ENCODE assay signal across 12 mouse cellular contexts in genomic region chr19:3890181-3890580, GRCm38 (mm10). TPM values are rescaled to one million over a fixed set of nuclear protein-coding genes. Genes with fewer than 3 reads are reported as not detected.
DNase-seq lines count a peak whose midpoint lies in the region; ATAC-seq lines count a peak whose summit lies in the region.
"Had no signal": no experiment of that assay in that cellular context is flagged by ENCODE, and none has a peak within 500 bp of the region (broad histone marks: within the 10 kb centered on the region; RNA-seq: fewer than 3 reads in every experiment).

No protein-coding gene starts in this region.

- peak; percentile 24 for DNase-seq in embryo, embryonic 10 days (ENCODE audit: low spot score)
- no peak for DNase-seq in embryo, embryonic 9.5 days (ENCODE audit: extremely low spot score)
- DNase-seq in kidney, postnatal 4 days = peak; percentile 50 to 61
- peak; percentile 41 for DNase-seq in thymus, postnatal 14 days
- no peak for DNase-seq in thymus, postnatal 25 days
- peak; percentile 72 for DNase-seq in thymus, postnatal 4 days
- no peak for DNase-seq in adrenal gland, postnatal 14 days
- DNase-seq: heart, postnatal 4 days; liver, embryonic 13.5 days; right cerebral cortex, adult 18-20 months had no signal

- H3K27me3 ChIP-seq in kidney, embryonic 15.5 days = no peaks in the 10 kb centered on the region
- H3K27me3 ChIP-seq: embryonic facial prominence, embryonic 12.5 days; liver, embryonic 13.5 days had no signal

- no peak for ATAC-seq in kidney, embryonic 15.5 days (replicated peaks; ENCODE audit: low FRiP score)

- peaks cover 97% of the 10 kb centered on the region for H3K36me3 ChIP-seq in kidney, embryonic 15.5 days

- H3K4me2 ChIP-seq in kidney, embryonic 15.5 days = no peak overlapping the region
- H3K4me2 ChIP-seq: embryonic facial prominence, embryonic 12.5 days; liver, embryonic 13.5 days had no signal

- H3K27ac ChIP-seq in kidney, embryonic 15.5 days = no peak overlapping the region
- H3K27ac ChIP-seq: embryonic facial prominence, embryonic 12.5 days; liver, embryonic 13.5 days had no signal

- H3K9me3 ChIP-seq in kidney, embryonic 15.5 days (replicated peaks) = no peaks in the 10 kb centered on the region
- H3K9me3 ChIP-seq: embryonic facial prominence, embryonic 12.5 days; liver, embryonic 13.5 days had no signal

- no peaks in the 10 kb centered on the region for H3K4me1 ChIP-seq in kidney, embryonic 15.5 days
- H3K4me1 ChIP-seq: embryonic facial prominence, embryonic 12.5 days had no signal

- H3K9ac ChIP-seq in kidney, embryonic 15.5 days = no peak overlapping the region
- H3K9ac ChIP-seq: embryonic facial prominence, embryonic 12.5 days; liver, embryonic 13.5 days had no signal

- H3K4me3 ChIP-seq in kidney, embryonic 15.5 days (replicated peaks) = no peak overlapping the region
- H3K4me3 ChIP-seq: embryonic facial prominence, embryonic 12.5 days; liver, embryonic 13.5 days had no signal

- WGBS in kidney, embryonic 15.5 days = 85% methylated on average over 8 of the region's 8 CpGs

RNA-seq across cellular contexts. Expression of gene Tcirg1, which starts 16.8 kb away (rescaled TPM):
- 43.9 and 54.6 TPM in 2 replicates for polyA plus RNA-seq in kidney, embryonic 15.5 days (2015; fragmentation: Nextera tagmentation; extraction: Ambion mirVana)
- total RNA-seq in adrenal gland, postnatal 14 days (2021) = 44.3 and 48.8 TPM in 2 replicates

RNA-seq across cellular contexts. Expression of gene Ndufs8, which starts 22.4 kb away (rescaled TPM):
- polyA plus RNA-seq in kidney, embryonic 15.5 days (2015; fragmentation: Nextera tagmentation; extraction: Ambion mirVana) = 344 and 353 TPM in 2 replicates
- 440 and 447 TPM in 2 replicates for total RNA-seq in adrenal gland, postnatal 14 days (2021)

RNA-seq across cellular contexts. Expression of gene Chka, which starts 38.6 kb away (rescaled TPM):
- 58.8 and 63.1 TPM in 2 replicates for polyA plus RNA-seq in kidney, embryonic 15.5 days (2015; fragmentation: Nextera tagmentation; extraction: Ambion mirVana)
- total RNA-seq in adrenal gland, postnatal 14 days (2021) = 52.0 and 82.2 TPM in 2 replicates

RNA-seq across cellular contexts. Expression of gene Aldh3b1, which starts 39.4 kb away (rescaled TPM):
- polyA plus RNA-seq in kidney, embryonic 15.5 days (2015; fragmentation: Nextera tagmentation; extraction: Ambion mirVana) = 2.9 and 4.1 TPM in 2 replicates
- total RNA-seq in adrenal gland, postnatal 14 days (2021) = 57.8 and 73.4 TPM in 2 replicates

RNA-seq across cellular contexts. Expression of gene Unc93b1, which starts 44.8 kb away (rescaled TPM):
- 18.3 and 21.2 TPM in 2 replicates for polyA plus RNA-seq in kidney, embryonic 15.5 days (2015; fragmentation: Nextera tagmentation; extraction: Ambion mirVana)
- total RNA-seq in adrenal gland, postnatal 14 days (2021) = 35.4 and 48.9 TPM in 2 replicates

Comparison
In these comparisons a context has a peak if more than half of its experiments do, and no peak if none do; other contexts are left out.
1. DNase-seq: peak in embryo, embryonic 10 days (single experiment), kidney, postnatal 4 days (2 of 2), thymus, postnatal 14 days (single experiment) and thymus, postnatal 4 days (single experiment); none in embryo, embryonic 9.5 days (single experiment), thymus, postnatal 25 days (single experiment) and adrenal gland, postnatal 14 days (single experiment).